In the genomic region with DNA sequence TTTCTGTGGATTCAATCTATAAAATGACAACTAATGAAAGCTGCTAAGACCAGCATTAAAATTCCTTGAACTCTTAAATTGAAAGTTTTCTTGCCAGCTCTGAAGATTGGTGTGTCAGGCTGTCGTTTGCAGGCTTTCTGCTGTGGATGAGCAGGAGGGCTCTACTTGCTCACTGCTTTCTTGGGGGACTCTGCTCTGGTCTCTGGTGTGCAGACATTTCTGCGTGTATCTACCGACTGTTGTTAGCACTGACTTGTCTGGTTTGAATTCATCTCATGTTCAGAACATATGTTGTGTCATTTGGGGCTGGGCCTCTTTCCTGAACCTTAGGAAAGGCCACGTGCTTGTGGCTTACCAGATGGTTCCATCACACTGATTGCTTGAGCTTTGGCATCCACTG, we compare ENCODE assay signal across 17 mouse cellular contexts.
DNase-seq lines count a peak whose midpoint lies in the region; ATAC-seq lines count a peak whose summit lies in the region.
"Had no signal": no experiment of that assay in that cellular context is flagged by ENCODE, and none has a peak within 500 bp of the region (broad histone marks: within the 10 kb centered on the region; RNA-seq: fewer than 3 reads in every experiment).

No protein-coding gene starts in this region.

- WGBS in embryonic facial prominence, embryonic 13.5 days: 35% methylated on average over 4 of the region's 4 CpGs
- WGBS in embryonic facial prominence, embryonic 10.5 days: 86% methylated on average over 4 of the region's 4 CpGs
- WGBS in liver, embryonic 15.5 days (ENCODE audit: insufficient replicate concordance): 50% methylated on average over 4 of the region's 4 CpGs
- 63% methylated on average over 4 of the region's 4 CpGs for WGBS in liver, embryonic 12.5 days (ENCODE audit: insufficient replicate concordance)

- no peak overlapping the region for H3K4me2 ChIP-seq in embryonic facial prominence, embryonic 13.5 days
- H3K4me2 ChIP-seq in liver, embryonic 15.5 days: no peak overlapping the region
- no peak overlapping the region for H3K4me2 ChIP-seq in liver, embryonic 12.5 days
- H3K4me2 ChIP-seq: midbrain, embryonic 12.5 days had no signal

- H3K9ac ChIP-seq in embryonic facial prominence, embryonic 13.5 days: no peak overlapping the region
- H3K9ac ChIP-seq in liver, embryonic 15.5 days: no peak overlapping the region
- H3K9ac ChIP-seq in liver, embryonic 12.5 days: no peak overlapping the region
- H3K9ac ChIP-seq: midbrain, embryonic 12.5 days had no signal

- peaks cover 22% of the 10 kb centered on the region for H3K4me1 ChIP-seq in embryonic facial prominence, embryonic 13.5 days
- peaks cover 9% of the 10 kb centered on the region for H3K4me1 ChIP-seq in embryonic facial prominence, embryonic 10.5 days
- H3K4me1 ChIP-seq in liver, embryonic 15.5 days (replicated peaks): no peaks in the 10 kb centered on the region
- H3K4me1 ChIP-seq in liver, embryonic 12.5 days: 0 out of 2 replicates have a peak, but pooled peaks cover 5% of the 10 kb centered on the region

- peak overlapping the region; percentile 52; the same call in 1 of the 2 replicates for H3K27ac ChIP-seq in embryonic facial prominence, embryonic 13.5 days
- no peak overlapping the region for H3K27ac ChIP-seq in embryonic facial prominence, embryonic 10.5 days (replicated peaks)
- peak overlapping the region; percentile 14; the same call in 1 of the 2 replicates for H3K27ac ChIP-seq in liver, embryonic 15.5 days (replicated peaks)
- H3K27ac ChIP-seq in liver, embryonic 12.5 days: no peak overlapping the region
- H3K27ac ChIP-seq: hindbrain, postnatal 0 days; left cerebral cortex, adult 2 months; midbrain, embryonic 12.5 days had no signal

- ATAC-seq in embryonic facial prominence, embryonic 13.5 days (ENCODE audit: insufficient number of reproducible peaks, insufficient read depth, low FRiP score, low TSS enrichment, low read depth): no peak
- no peak for ATAC-seq in liver, embryonic 15.5 days (ENCODE audit: insufficient read depth)
- ATAC-seq in liver, embryonic 12.5 days: no peak
- peak; percentile 28 for ATAC-seq in granulocyte monocyte progenitor cell, adult 5-6 weeks (replicated peaks; ENCODE audit: poor library complexity, severe bottlenecking)
- ATAC-seq: hindbrain, postnatal 0 days had no signal

- no peak overlapping the region for H3K4me3 ChIP-seq in embryonic facial prominence, embryonic 13.5 days
- H3K4me3 ChIP-seq in embryonic facial prominence, embryonic 10.5 days: no peak overlapping the region
- no peak overlapping the region for H3K4me3 ChIP-seq in liver, embryonic 15.5 days (replicated peaks)
- H3K4me3 ChIP-seq in liver, embryonic 12.5 days: no peak overlapping the region
- H3K4me3 ChIP-seq: gastrocnemius, adult 2 months; left cerebral cortex, adult 2 months; midbrain, embryonic 12.5 days had no signal

- no peaks in the 10 kb centered on the region for H3K27me3 ChIP-seq in embryonic facial prominence, embryonic 13.5 days
- H3K27me3 ChIP-seq in embryonic facial prominence, embryonic 10.5 days (replicated peaks; ENCODE audit: low read depth, poor library complexity, severe bottlenecking): no peaks in the 10 kb centered on the region
- H3K27me3 ChIP-seq in liver, embryonic 15.5 days: no peaks in the 10 kb centered on the region
- H3K27me3 ChIP-seq in liver, embryonic 12.5 days (replicated peaks): no peaks in the 10 kb centered on the region
- H3K27me3 ChIP-seq: midbrain, embryonic 12.5 days had no signal

- no peak for DNase-seq in embryonic facial prominence, embryonic 10.5 days (ENCODE audit: low spot score)
- DNase-seq in 416B (ENCODE audit: low read depth): peak; percentile 18
- DNase-seq in kidney, postnatal 10 days: no peak
- no peak for DNase-seq in layer of hippocampus, adult 9-10 months (ENCODE audit: low spot score)
- DNase-seq: adrenal gland, postnatal 14 days; cerebellum, adult 11-12 months; cerebellum, postnatal 10 days; kidney, adult 11 months; lung, adult 2 months had no signal

- no peaks in the 10 kb centered on the region for H3K36me3 ChIP-seq in embryonic facial prominence, embryonic 13.5 days
- H3K36me3 ChIP-seq in embryonic facial prominence, embryonic 10.5 days (replicated peaks): no peaks in the 10 kb centered on the region
- H3K36me3 ChIP-seq in liver, embryonic 15.5 days (replicated peaks): no peaks in the 10 kb centered on the region
- no peaks in the 10 kb centered on the region for H3K36me3 ChIP-seq in liver, embryonic 12.5 days
- H3K36me3 ChIP-seq: midbrain, embryonic 12.5 days had no signal

- no peaks in the 10 kb centered on the region for H3K9me3 ChIP-seq in embryonic facial prominence, embryonic 13.5 days
- no peaks in the 10 kb centered on the region for H3K9me3 ChIP-seq in embryonic facial prominence, embryonic 10.5 days
- H3K9me3 ChIP-seq in liver, embryonic 15.5 days (replicated peaks): no peaks in the 10 kb centered on the region
- H3K9me3 ChIP-seq in liver, embryonic 12.5 days (replicated peaks): no peaks in the 10 kb centered on the region
- H3K9me3 ChIP-seq: midbrain, embryonic 12.5 days had no signal

Comparison
In these comparisons a context has a peak if more than half of its experiments do, and no peak if none do; other contexts are left out.
1. H3K27ac ChIP-seq: peak in embryonic facial prominence, embryonic 13.5 days (single experiment) and liver, embryonic 15.5 days (single experiment); none in embryonic facial prominence, embryonic 10.5 days (single experiment) and liver, embryonic 12.5 days (single experiment).